Mouse (Mus musculus) MN1 (cell line): ENCODE measurements around the gene Tas2r137.

Experiments used
- DNase-seq: peaks from one replicate; pipeline ENCODE4 v3.0.0-alpha.2; 2016; ENCODE audit warnings: low spot score

The Tas2r137 gene

DNA sequence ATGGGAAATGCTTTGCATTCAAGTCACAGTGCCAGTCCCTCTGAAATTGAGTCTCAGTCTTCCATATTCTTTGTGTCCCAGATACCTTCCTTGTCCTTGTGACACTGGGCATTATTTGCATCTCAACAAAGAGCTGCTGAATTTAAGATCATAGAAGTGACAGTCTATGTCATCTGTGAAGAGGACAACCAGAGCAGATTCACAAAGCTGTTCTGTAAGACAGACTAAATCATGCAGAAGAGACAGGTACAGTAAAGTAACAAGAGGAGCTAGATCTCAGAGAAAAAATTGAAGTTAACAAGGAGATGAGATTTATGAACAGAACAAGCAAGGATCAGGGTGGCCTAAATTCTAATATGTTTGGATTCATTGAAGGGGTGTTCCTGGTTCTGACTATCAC is at the start of gene Tas2r137:
Tas2r137 (plus strand) TSS at position 301 of the 400 bp plus-strand sequence.
- DNase-seq = no peak

DNA sequence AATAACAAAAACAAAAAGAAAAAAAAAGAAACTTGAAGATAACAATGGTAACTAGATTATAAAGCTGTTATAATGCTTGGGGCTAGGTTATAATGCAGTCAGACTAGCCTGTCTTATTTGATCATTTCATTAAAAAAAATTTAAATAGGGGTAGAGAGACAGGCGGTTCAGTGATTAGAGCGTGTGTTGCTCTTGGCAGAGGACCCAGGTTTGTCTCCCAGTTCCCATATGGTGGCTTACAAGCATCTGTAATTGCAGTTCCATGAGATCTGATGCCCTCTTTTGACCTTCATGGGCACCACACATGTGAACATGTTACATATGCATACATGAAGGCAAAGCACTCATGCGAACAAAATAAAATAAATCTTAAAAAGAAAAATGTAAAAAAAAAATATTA is 49.8 kb upstream of the Tas2r137 start:
- DNase-seq = peak; percentile 7

DNA sequence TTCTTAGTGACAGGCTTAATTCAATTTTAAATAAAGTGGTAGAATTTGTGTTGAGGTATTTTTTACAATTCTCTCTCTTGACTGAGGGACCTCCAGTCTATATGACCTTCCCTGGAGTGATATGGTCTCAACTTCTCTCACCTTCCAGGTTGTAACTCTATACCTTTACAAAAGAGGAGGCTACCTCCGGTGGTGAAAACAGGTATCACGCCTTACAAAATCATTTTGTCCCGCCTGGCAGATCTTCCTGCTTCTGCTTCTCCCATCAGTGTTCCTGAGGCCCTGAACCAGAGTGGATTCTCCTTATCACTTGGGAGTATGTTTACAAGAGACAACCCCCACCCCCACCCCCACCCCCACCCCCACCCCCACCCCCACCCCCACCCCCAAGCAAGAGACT is 49.3 kb upstream of the Tas2r137 start:
- no peak for DNase-seq

DNA sequence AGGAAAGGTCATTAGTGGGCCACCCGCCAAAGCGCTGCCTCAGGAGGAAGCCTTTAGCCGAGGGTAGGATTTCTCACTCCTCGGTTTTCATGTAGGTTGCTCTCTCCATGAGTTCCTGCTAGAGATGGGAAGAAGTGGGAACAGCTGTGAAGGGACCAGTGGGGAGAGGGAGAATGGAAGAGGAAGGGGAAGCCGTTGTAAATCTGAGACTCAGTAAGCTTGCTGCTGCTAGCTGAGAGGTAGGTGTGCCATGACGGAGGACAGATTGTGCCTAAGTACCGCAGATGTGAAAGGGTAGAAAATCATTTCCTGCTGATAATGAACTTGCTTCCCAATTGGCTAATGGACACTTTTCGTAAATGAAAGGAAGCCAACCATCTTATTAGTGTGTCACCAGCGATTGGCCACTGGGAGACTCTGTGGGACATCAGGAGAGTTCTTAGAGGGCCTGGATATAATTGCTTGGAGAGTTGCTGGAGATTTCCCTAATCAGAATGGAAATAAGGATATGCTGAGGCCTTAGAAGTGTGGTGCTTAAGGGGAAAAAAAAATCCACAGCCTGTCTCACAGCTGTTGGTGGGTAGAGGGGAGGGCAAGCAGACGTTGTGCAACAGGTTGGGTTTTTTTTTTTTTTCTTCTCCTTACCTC is 47.6 kb upstream of the Tas2r137 start:
- no peak for DNase-seq

DNA sequence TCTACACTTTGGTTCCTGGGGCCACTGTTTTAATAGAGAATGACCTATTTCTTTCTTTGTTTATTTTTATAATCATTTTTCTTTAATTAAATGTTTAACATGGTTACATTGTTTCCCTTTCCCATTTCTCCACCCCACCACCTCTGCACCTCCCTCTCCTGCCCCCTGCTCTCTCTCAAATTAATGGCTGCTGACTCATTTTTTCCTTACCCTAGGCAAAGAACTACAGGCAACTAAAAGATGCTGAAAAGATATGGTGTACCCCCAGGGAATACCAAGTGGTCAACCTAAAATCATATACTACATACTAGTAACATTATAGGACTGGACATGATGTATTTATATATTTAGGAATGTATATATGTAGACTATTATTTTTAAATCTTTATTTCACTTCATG is 42.4 kb upstream of the Tas2r137 start:
- no peak for DNase-seq

DNA sequence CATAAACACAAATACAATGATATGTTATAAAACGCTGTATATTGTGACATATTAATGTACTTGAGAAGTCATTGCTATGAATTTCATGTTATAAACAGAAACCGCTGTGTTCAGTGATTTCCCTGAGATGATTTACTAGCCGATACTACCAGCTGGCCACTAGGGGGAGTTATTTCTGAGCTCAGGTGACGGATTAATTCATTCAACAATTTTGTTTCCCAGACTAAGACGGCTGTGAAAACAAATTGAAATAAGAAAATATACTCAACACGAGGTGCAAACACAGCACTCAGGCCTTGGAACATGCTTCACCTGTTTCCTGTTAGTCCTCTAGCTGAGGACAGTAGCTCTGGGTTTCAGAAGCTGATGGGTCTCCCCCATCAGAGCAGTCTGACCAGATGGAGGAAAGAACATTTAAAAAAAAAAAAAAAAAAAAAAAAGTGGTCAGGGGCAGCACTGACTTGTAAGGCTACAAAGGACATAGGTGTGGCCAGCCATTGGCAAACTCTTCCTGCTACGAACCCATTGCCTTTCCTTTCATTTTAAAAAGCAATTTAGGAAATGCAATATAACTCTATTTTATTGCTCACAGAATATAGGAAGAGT is 36.5 kb upstream of the Tas2r137 start:
- no peak for DNase-seq

DNA sequence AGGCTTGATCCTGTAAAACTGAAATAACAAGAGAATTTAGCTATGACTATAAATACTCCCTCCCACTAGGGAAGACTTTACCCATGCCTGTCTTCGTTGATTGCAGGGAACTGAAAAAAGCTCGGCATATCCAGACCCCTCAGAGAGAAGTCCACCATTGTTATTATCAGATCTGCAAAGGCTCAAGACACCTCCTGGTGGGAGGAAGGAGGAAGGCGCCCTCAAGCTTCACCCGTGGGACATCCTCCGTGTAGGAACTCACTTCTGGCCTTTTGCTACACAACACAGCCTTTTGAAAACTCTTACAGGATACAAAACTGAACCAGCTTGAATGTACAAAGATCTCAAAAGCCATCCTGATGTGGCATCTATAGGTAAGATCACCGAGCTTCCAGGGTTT is 25.3 kb upstream of the Tas2r137 start:
- no peak for DNase-seq

DNA sequence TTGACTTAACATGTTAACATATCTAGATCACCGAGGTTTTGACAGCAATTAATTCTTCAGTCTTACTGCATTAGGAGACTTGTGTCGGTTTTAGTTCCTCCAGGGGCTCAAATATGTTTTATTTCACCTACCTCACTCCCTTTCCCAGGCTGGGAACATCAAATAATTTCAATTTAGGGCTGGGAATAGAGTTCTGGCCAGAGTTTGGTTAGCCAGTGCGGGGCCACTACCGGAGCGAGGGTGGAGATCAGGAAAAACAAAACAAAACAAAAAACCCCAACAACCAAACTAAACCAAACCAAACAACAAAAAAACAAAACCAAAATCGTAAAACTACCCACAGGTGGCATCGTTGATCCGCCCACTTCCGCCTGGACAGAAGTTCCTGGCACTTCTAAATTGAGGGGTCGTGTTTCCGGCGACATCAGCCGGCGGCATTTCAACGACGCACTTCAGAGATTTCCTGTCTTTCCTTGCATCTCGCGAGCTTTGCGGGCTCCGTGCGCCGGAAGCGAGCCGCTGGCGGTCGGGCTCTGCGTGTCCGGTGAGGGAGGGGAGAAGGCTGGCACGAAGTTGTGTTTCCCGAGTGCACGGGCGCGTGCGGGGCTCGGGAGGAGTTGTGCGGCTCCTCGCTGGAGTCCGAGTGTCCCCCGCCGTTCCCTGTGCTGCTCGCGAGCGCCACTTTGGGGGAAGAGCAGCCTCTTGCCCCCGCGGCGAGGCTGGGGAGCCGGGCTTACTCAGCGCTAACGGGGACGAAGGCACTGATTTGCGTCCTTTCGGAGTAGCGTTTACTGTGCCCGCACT is 19.9 kb upstream of the Tas2r137 start, which contains the start of gene Ssbp1:
Ssbp1 (plus strand) TSS at position 437 of the 804 bp plus-strand sequence.
- peak; percentile 95 for DNase-seq

DNA sequence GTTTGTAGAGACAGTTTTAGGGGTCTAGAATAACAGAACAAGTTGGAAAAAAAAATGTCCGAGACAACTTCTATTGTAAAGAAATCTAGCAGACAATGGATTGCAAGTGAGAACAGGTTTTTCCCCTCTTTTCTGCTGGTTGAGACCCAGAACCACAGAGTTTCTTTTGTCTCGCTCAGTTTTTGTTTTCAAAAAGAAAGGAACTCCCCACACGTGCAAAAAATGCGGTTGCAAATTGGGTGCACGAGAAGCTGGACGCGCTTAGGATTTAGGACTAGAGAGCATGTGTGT is 19.4 kb upstream of the Tas2r137 start:
- DNase-seq = no peak

DNA sequence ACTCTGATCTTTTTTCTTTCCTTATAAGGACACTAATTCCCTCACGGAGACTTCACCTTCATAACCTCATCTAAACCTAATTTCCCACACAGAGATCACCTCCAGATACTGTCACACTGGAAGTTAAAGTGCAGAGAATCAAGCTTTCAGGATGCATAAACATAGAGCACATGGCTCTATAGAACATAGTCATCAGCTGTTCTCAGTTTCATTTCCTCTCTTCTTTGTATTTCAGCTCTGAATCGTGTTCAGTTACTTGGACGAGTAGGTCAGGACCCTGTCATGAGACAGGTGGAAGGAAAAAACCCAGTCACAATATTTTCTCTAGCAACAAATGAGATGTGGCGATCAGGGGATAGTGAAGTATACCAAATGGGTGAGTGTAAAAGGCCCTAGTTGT is 14.9 kb upstream of the Tas2r137 start:
- DNase-seq = no peak

DNA sequence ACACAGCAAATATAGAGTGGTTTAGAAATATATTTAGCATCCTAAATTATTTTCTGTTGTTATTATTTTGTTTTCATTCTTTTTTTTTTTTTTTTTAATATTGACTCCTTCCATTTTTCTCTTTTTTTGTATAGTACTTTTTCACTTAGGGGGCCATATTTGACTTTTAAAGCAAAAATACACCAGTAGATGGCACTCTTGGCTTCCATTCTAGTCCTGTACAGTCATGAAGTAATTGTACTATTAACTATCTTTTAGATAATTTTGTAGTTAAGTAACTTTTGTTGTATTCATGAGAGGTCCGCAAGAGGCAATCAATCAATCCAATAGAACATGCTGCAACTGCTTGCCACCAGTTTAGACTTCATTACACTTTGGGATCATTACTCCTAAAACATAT is 11.3 kb upstream of the Tas2r137 start:
- DNase-seq = peak; percentile 24

DNA sequence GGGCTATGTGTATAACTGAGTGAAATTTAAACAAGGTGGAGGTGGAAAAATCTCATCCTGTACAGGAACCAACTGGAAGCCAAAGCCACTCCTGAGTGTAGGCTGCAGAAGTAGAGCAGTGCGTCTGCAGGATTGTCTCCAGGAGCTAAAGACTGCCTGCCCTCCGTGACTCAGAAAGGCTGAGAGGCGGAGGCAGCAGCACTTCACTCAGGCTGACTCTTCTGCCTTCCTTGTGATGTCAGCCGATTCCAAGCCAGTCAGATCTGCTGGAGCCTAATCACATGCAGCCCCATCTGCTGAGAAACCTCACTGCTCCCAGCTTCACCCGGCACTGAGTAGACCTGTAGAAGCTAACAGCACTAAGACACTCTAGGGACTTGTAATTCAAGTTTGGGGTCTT is 8.7 kb upstream of the Tas2r137 start:
- DNase-seq = no peak

DNA sequence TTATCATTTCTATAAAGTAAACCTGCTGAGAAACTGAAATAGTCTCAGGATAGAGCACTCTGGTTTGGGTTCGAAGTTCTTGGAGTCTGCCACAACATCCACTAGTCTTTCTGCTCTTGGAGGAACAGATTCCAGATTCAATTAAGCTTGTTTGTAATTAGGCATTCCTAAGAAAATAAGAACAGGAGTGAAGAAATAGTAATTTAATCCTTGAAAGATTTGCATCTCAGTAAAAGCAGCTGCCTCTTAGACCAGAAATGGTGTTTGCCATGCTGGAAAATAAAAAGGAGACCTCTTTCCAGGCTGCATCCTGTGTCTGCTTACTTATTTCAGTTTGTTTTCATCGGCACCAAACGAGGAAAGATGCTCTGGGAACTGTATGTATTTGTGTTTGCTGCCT is 2.2 kb downstream of the Tas2r137 start, which contains the start of gene Tas2r108:
Tas2r108 (plus strand) TSS at position 301 of the 400 bp plus-strand sequence.
- no peak for DNase-seq

DNA sequence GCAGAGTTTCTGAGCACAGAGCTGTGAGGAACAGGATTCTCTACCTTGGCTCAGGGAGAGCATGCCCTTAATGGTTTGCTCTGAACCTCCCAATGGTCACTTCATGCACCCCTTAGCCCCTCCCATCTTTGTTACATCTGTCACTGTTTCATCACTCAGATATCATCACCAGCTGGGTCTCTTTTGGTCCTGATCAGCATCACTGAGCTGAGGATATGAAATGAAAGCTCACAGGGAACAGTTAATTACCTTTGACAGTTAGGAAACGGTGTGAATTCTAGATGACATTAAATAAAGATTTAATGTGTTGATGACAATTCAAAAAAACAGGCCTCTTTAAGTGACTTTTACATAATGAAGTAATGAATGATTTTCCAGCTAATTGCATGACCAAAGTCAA is 28.4 kb downstream of the Tas2r137 start, which contains the start of gene Prss37:
Prss37 (minus strand) TSS at position 101 of the 400 bp plus-strand sequence.
- DNase-seq = no peak
